Mouse (Mus musculus) testis, postnatal 10 days (tissue): ENCODE data around the gene Ptbp1.
A peak's percentile ranks its signal among the peaks of the same experiment; 100 is the strongest.

Source experiments
- DNase-seq: peaks from one replicate; pipeline ENCODE4 v3.0.0; 2021; ENCODE audit warnings: low spot score

The Ptbp1 gene

GRCm38 (mm10) chr10:79834769-79835398 is 19.3 kb upstream of the Ptbp1 start:
- DNase-seq, result peak; percentile 89

- DNase-seq, result no peak
These were observed 17.3 kb upstream of the Ptbp1 start for GRCm38 (mm10) chr10:79836918-79837317.

GRCm38 (mm10) chr10:79838151-79838550 is 16.1 kb upstream of the Ptbp1 start:
- no peak for DNase-seq

- no peak for DNase-seq
These were observed 14.1 kb upstream of the Ptbp1 start for GRCm38 (mm10) chr10:79840091-79840490.

GRCm38 (mm10) chr10:79840644-79841551 is 13.3 kb upstream of the Ptbp1 start:
- DNase-seq, result peak; percentile 73

GRCm38 (mm10) chr10:79842322-79842721 is 11.9 kb upstream of the Ptbp1 start:
- DNase-seq, result no peak

GRCm38 (mm10) chr10:79843476-79843875 is 10.8 kb upstream of the Ptbp1 start:
- peak; percentile 71 for DNase-seq

- DNase-seq, result no peak
These were observed 7.7 kb upstream of the Ptbp1 start for GRCm38 (mm10) chr10:79846553-79846952.

GRCm38 (mm10) chr10:79849941-79850628 is 4.1 kb upstream of the Ptbp1 start:
- DNase-seq, result no peak

GRCm38 (mm10) chr10:79851653-79852052 is 2.6 kb upstream of the Ptbp1 start:
- no peak for DNase-seq

- no peak for DNase-seq
These were observed 2.0 kb upstream of the Ptbp1 start for GRCm38 (mm10) chr10:79852107-79852789.

GRCm38 (mm10) chr10:79852827-79853226 is 1.4 kb upstream of the Ptbp1 start:
- no peak for DNase-seq

GRCm38 (mm10) chr10:79853392-79853791 is 835 bp upstream of the Ptbp1 start:
- DNase-seq, result peak; percentile 99

- DNase-seq, result peak; percentile 84
These were observed 744 bp downstream of the Ptbp1 start for GRCm38 (mm10) chr10:79854801-79855541.

GRCm38 (mm10) chr10:79855558-79856184 is 1.4 kb downstream of the Ptbp1 start:
- DNase-seq, result no peak

GRCm38 (mm10) chr10:79856280-79856679 is 2.1 kb downstream of the Ptbp1 start:
- DNase-seq, result no peak

- DNase-seq, result no peak
These were observed 2.7 kb downstream of the Ptbp1 start for GRCm38 (mm10) chr10:79856704-79857451.

- peak; percentile 78 for DNase-seq
These were observed 3.2 kb downstream of the Ptbp1 start for GRCm38 (mm10) chr10:79857452-79857811.

- no peak for DNase-seq
These were observed 3.7 kb downstream of the Ptbp1 start for GRCm38 (mm10) chr10:79857894-79858293.

- peak; percentile 87 for DNase-seq
These were observed 4.3 kb downstream of the Ptbp1 start for GRCm38 (mm10) chr10:79858416-79859074.
